Mouse (Mus musculus): Measurements from ENCODE around the gene Klhl23.

- TF ChIP-seq CTCF (IDR thresholded peaks at IDR 0.05; ENCODE audit: control insufficient read depth, insufficient read depth, insufficient read length) = no peak
- TF ChIP-seq USF1 (IDR thresholded peaks at IDR 0.05; ENCODE audit: low read depth) = no peak
- no peak for TF ChIP-seq MAX (IDR thresholded peaks at IDR 0.05)
- TF ChIP-seq MYOG (IDR thresholded peaks at IDR 0.05; ENCODE audit: control insufficient read depth, extremely low read depth, insufficient read length) = no peak
- no peak for TF ChIP-seq MYOD1 (IDR thresholded peaks at IDR 0.05; ENCODE audit: control insufficient read depth, insufficient read length, low read depth)
- TF ChIP-seq CEBPB (IDR thresholded peaks at IDR 0.05; ENCODE audit: low read depth) = no peak
Observed at GRCm38 (mm10) chr2:69822361-69823128, 801 bp downstream of the Klhl23 start.

Measured in C2C12 (cell line).